Mouse (Mus musculus) forebrain, embryonic 10.5 days (tissue): ENCODE data around the gene Fam189a2. TPM values are rescaled to one million over a fixed set of nuclear protein-coding genes. Genes with fewer than 3 reads are reported as not detected.
A peak's percentile ranks its signal among the peaks of the same experiment; 100 is the strongest.

ENCODE experiments used
- DNase-seq: peaks from one replicate; pipeline ENCODE4 v3.0.0-alpha.2; 2017; ENCODE audit warnings: low spot score; ENCODE audit errors: extremely low spot score
- H3K27ac ChIP-seq: fragments of 300-500 bp; sonication (generic); 2 replicates; pipeline ENCODE4 v1.5.1; 2016; ENCODE audit warnings: mild to moderate bottlenecking
- H3K27me3 ChIP-seq: fragments of 300-500 bp; sonication (generic); 2 replicates; pipeline ENCODE4 v1.6.1; 2016; ENCODE audit warnings: mild to moderate bottlenecking; ENCODE audit not compliant: poor library complexity, severe bottlenecking
- H3K36me3 ChIP-seq: fragments of 300-500 bp; sonication (generic); replicated peaks from 2 replicates; pipeline ENCODE4 v1.6.1; 2016; ENCODE audit warnings: mild to moderate bottlenecking, moderate library complexity
- H3K4me1 ChIP-seq: fragments of 300-500 bp; sonication (generic); 2 replicates; pipeline ENCODE4 v1.6.1; 2016
- H3K4me3 ChIP-seq: fragments of 300-500 bp; sonication (generic); 2 replicates; pipeline ENCODE4 v1.5.1; 2016; ENCODE audit warnings: mild to moderate bottlenecking, moderate library complexity
- H3K9me3 ChIP-seq: fragments of 300-500 bp; sonication (generic); 2 replicates; pipeline ENCODE4 v1.6.1; 2016; ENCODE audit warnings: mild to moderate bottlenecking, moderate library complexity
- WGBS: fragments of 180-500 bp; shearing (Covaris S2); methylation state at CpG from one replicate; pipeline ENCODE4 v1.1.7; 2016; 5-methylcytosine and 5-hydroxymethylcytosine counted together
- polyA plus RNA-seq: library from polyadenylated mRNA; unstranded; fragments of >200 nt; fragmentation: Nextera tagmentation; extraction: Ambion mirVana; gene quantifications from 2 replicates; pipeline ENCODE4 v1.2.1, GENCODE M21; 2016

The Fam189a2 gene
- polyA plus RNA-seq, 1 experiment from 2014 or later: 0.38 TPM

GRCm38 (mm10) chr19:24049329-24049728 lies 18.5 kb upstream of the Fam189a2 start:
- no peaks in the 10 kb centered on the region for H3K27me3 ChIP-seq
- H3K27ac ChIP-seq: no peak overlapping the region
- WGBS: 80% methylated on average over 3 of the region's 3 CpGs
- H3K9me3 ChIP-seq: no peaks in the 10 kb centered on the region
- no peaks in the 10 kb centered on the region for H3K4me1 ChIP-seq
- no peak for DNase-seq
- no peak overlapping the region for H3K4me3 ChIP-seq
- no peaks in the 10 kb centered on the region for H3K36me3 ChIP-seq

GRCm38 (mm10) chr19:24046395-24046993 lies 15.7 kb upstream of the Fam189a2 start:
- Histone ChIP-seq H3K27me3 (no peaks in the 10 kb centered on the region), H3K4me1 (no peaks in the 10 kb centered on the region), H3K9me3 (no peaks in the 10 kb centered on the region), H3K36me3 (no peaks in the 10 kb centered on the region), H3K4me3 (no peak overlapping the region), H3K27ac (no peak overlapping the region)
- DNase-seq: no peak
- 93% methylated on average over 10 of the region's 10 CpGs for WGBS

- Histone ChIP-seq H3K4me1 (no peaks in the 10 kb centered on the region; the same call in 1 of the 2 replicates), H3K27ac (no peak overlapping the region), H3K9me3 (no peaks in the 10 kb centered on the region), H3K4me3 (no peak overlapping the region), H3K27me3 (no peaks in the 10 kb centered on the region), H3K36me3 (no peaks in the 10 kb centered on the region)
- no peak for DNase-seq
- 100% methylated on average over 2 of the region's 2 CpGs for WGBS
Observed at GRCm38 (mm10) chr19:24042387-24042786, 11.6 kb upstream of the Fam189a2 start.

- peaks cover 6% of the 10 kb centered on the region for H3K27me3 ChIP-seq
- 85% methylated on average over 14 of the region's 14 CpGs for WGBS
- H3K4me3 ChIP-seq: no peak overlapping the region
- H3K27ac ChIP-seq: no peak overlapping the region
- no peaks in the 10 kb centered on the region for H3K9me3 ChIP-seq
- H3K36me3 ChIP-seq: no peaks in the 10 kb centered on the region
- DNase-seq: no peak
- H3K4me1 ChIP-seq: peaks cover 21% of the 10 kb centered on the region
Observed at GRCm38 (mm10) chr19:24039061-24039853, 8.4 kb upstream of the Fam189a2 start.

GRCm38 (mm10) chr19:24034367-24034766 lies 3.5 kb upstream of the Fam189a2 start:
- Histone ChIP-seq H3K4me1 (peaks cover 67% of the 10 kb centered on the region), H3K27me3 (peaks cover 49% of the 10 kb centered on the region), H3K9me3 (no peaks in the 10 kb centered on the region), H3K27ac (no peak overlapping the region), H3K36me3 (no peaks in the 10 kb centered on the region), H3K4me3 (no peak overlapping the region)
- no peak for DNase-seq
- WGBS: 37% methylated on average over 3 of the region's 3 CpGs

GRCm38 (mm10) chr19:24032654-24033236 lies 1.9 kb upstream of the Fam189a2 start:
- Histone ChIP-seq H3K27me3 (peaks cover 65% of the 10 kb centered on the region), H3K27ac (no peak overlapping the region), H3K9me3 (no peaks in the 10 kb centered on the region), H3K4me3 (no peak overlapping the region), H3K4me1 (peaks cover 68% of the 10 kb centered on the region), H3K36me3 (no peaks in the 10 kb centered on the region)
- WGBS: 23% methylated on average over 5 of the region's 5 CpGs
- DNase-seq: no peak

GRCm38 (mm10) chr19:24030511-24030870 lies 328 bp downstream of the Fam189a2 start:
- no peak for DNase-seq
- WGBS: 3% methylated on average over 49 of the region's 49 CpGs
- peak overlapping the region; percentile 68 for H3K4me3 ChIP-seq
- peaks cover 69% of the 10 kb centered on the region for H3K27me3 ChIP-seq
- H3K27ac ChIP-seq: peak overlapping the region; percentile 80
- H3K4me1 ChIP-seq: peaks cover 69% of the 10 kb centered on the region
- H3K36me3 ChIP-seq: no peaks in the 10 kb centered on the region
- H3K9me3 ChIP-seq: no peaks in the 10 kb centered on the region

- Histone ChIP-seq H3K27me3 (peaks cover 66% of the 10 kb centered on the region), H3K27ac (peak overlapping the region; percentile 80), H3K9me3 (no peaks in the 10 kb centered on the region), H3K36me3 (no peaks in the 10 kb centered on the region), H3K4me3 (peak overlapping the region; percentile 68), H3K4me1 (peaks cover 69% of the 10 kb centered on the region)
- peak; percentile 31 for DNase-seq
- 13% methylated on average over 20 of the region's 20 CpGs for WGBS
Observed at GRCm38 (mm10) chr19:24029616-24030510, 956 bp downstream of the Fam189a2 start.

- no peaks in the 10 kb centered on the region for H3K36me3 ChIP-seq
- no peak for DNase-seq
- no peak overlapping the region for H3K27ac ChIP-seq
- no peak overlapping the region for H3K4me3 ChIP-seq
- H3K27me3 ChIP-seq: peaks cover 35% of the 10 kb centered on the region
- no peaks in the 10 kb centered on the region for H3K9me3 ChIP-seq
- peaks cover 47% of the 10 kb centered on the region for H3K4me1 ChIP-seq
- WGBS: 57% methylated on average over 5 of the region's 5 CpGs
Observed at GRCm38 (mm10) chr19:24025876-24026275, 4.9 kb downstream of the Fam189a2 start.

GRCm38 (mm10) chr19:24024667-24025066 lies 6.2 kb downstream of the Fam189a2 start:
- Histone ChIP-seq H3K27ac (no peak overlapping the region), H3K27me3 (peaks cover 26% of the 10 kb centered on the region), H3K4me3 (no peak overlapping the region), H3K36me3 (no peaks in the 10 kb centered on the region), H3K4me1 (peaks cover 38% of the 10 kb centered on the region), H3K9me3 (no peaks in the 10 kb centered on the region)
- WGBS: 82% methylated on average over 1 of the region's 1 CpGs
- DNase-seq: no peak

GRCm38 (mm10) chr19:24024131-24024530 lies 6.7 kb downstream of the Fam189a2 start:
- Histone ChIP-seq H3K27me3 (peaks cover 21% of the 10 kb centered on the region), H3K4me3 (no peak overlapping the region), H3K27ac (no peak overlapping the region), H3K4me1 (peaks cover 34% of the 10 kb centered on the region), H3K9me3 (no peaks in the 10 kb centered on the region), H3K36me3 (no peaks in the 10 kb centered on the region)
- DNase-seq: no peak
- 68% methylated on average over 9 of the region's 9 CpGs for WGBS

GRCm38 (mm10) chr19:24023351-24023750 lies 7.5 kb downstream of the Fam189a2 start:
- no peaks in the 10 kb centered on the region for H3K9me3 ChIP-seq
- H3K36me3 ChIP-seq: no peaks in the 10 kb centered on the region
- 89% methylated on average over 7 of the region's 7 CpGs for WGBS
- H3K27me3 ChIP-seq: peaks cover 13% of the 10 kb centered on the region
- H3K27ac ChIP-seq: no peak overlapping the region
- no peak overlapping the region for H3K4me3 ChIP-seq
- H3K4me1 ChIP-seq: peaks cover 37% of the 10 kb centered on the region
- no peak for DNase-seq
